ENCODE assay signal across 8 mouse cellular contexts in the genomic region with DNA sequence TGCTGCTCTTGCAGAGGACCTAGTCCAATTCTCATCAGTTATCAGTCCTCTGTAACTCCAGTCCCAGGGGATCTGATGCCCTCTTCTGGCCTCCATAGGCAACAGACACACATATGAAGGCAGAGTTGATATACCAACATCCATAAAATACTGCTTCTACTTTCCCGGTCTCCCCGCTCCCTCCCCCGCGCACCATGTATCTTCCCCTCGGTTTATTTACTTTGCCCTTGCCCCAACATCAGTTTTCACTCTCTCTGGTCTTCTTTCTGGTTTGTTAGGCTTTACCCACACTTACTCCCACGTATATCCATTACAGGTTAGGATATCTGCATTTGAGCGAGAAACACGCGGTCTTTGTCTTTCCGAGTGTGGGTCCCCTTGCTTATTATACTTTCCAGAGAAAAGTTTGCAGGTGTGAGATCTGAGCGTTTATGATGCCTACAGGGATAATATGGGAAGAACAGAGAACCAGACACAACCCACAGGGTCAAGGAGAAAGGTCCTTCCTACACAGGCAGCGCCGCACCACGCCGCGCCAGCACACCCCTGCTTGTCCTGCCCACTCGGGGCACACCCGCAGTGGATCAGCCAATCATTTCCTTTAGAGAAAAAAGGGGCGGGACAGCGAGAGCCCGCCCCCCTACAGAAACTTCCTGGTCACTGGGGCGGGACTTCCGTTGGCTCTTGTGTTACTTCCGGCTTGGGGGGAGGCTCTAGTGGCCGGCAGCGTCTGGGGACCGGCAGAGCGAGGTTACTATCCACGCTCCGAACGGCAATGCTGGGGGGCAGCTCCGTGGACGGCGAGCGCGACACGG. TPM values are rescaled to one million over a fixed set of nuclear protein-coding genes. Genes with fewer than 3 reads are reported as not detected.
A peak's percentile ranks its signal among the peaks of the same experiment; 100 is the strongest.
DNase-seq lines count a peak whose midpoint lies in the region; ATAC-seq and TF ChIP-seq lines count a peak whose summit lies in the region.

A gene (plus strand): TSS at position 673 of the 815 bp plus-strand sequence.

- no peak within 1 kb of the TSS for H3K27ac ChIP-seq in ES-Bruce4 (ENCODE audit: insufficient read depth, low read length)
- H3K27ac ChIP-seq in forebrain, embryonic 13.5 days: peak within 1 kb of the TSS; percentile 72
- peak within 1 kb of the TSS; percentile 97 for H3K27ac ChIP-seq in liver, postnatal 0 days (ENCODE audit: low read depth)
- peak within 1 kb of the TSS; percentile 71 for H3K27ac ChIP-seq in neural tube, embryonic 14.5 days (ENCODE audit: low read depth, low read length)

- H3K9ac ChIP-seq in ES-Bruce4 (ENCODE audit: low read depth, poor library complexity, severe bottlenecking): peak within 1 kb of the TSS; percentile 73
- H3K9ac ChIP-seq in forebrain, embryonic 13.5 days: peak within 1 kb of the TSS; percentile 84
- peak within 1 kb of the TSS; percentile 96 for H3K9ac ChIP-seq in liver, postnatal 0 days (replicated peaks)
- peak within 1 kb of the TSS; percentile 64 for H3K9ac ChIP-seq in neural tube, embryonic 14.5 days (replicated peaks; ENCODE audit: low read depth, low read length)

- peak; percentile 75 for TF ChIP-seq POLR2A in ES-Bruce4 (IDR thresholded peaks at IDR 0.05; ENCODE audit: insufficient read depth, low read length)

- H3K27me3 ChIP-seq in ES-Bruce4 (ENCODE audit: control insufficient read depth, insufficient read depth, low read length, poor library complexity, severe bottlenecking): no peaks in the 10 kb centered on the region
- H3K27me3 ChIP-seq in forebrain, embryonic 13.5 days: no peaks in the 10 kb centered on the region
- no peaks in the 10 kb centered on the region for H3K27me3 ChIP-seq in liver, postnatal 0 days (ENCODE audit: insufficient read depth, low read length)
- no peaks in the 10 kb centered on the region for H3K27me3 ChIP-seq in neural tube, embryonic 14.5 days (ENCODE audit: control insufficient read depth, insufficient read depth, low read length)

- intact Hi-C loops in heart, postnatal 10 days (cut with DNase I): no loop called here

- no peaks in the 10 kb centered on the region for H3K9me3 ChIP-seq in ES-Bruce4 (replicated peaks; ENCODE audit: control insufficient read depth, insufficient read depth, low read length, poor library complexity, severe bottlenecking)
- no peaks in the 10 kb centered on the region for H3K9me3 ChIP-seq in forebrain, embryonic 13.5 days (replicated peaks)
- no peaks in the 10 kb centered on the region for H3K9me3 ChIP-seq in liver, postnatal 0 days (ENCODE audit: low read length)
- no peaks in the 10 kb centered on the region for H3K9me3 ChIP-seq in neural tube, embryonic 14.5 days (ENCODE audit: control insufficient read depth, low read length)

- WGBS in forebrain, embryonic 13.5 days: under 1% methylated on average over 37 of the region's 37 CpGs
- WGBS in large intestine, adult 2 months: under 1% methylated on average over 37 of the region's 37 CpGs
- WGBS in liver, postnatal 0 days (ENCODE audit: insufficient replicate concordance): 0% methylated on average over 37 of the region's 37 CpGs
- under 1% methylated on average over 37 of the region's 37 CpGs for WGBS in neural tube, embryonic 14.5 days

- DNase-seq in heart, postnatal 10 days: peak; percentile 93 to 95
- peak; percentile 75 for DNase-seq in large intestine, adult 2 months (ENCODE audit: low read depth, low spot score)
- DNase-seq in liver, postnatal 0 days: peak; percentile 96
- peak; percentile 92 for DNase-seq in testis, postnatal 10 days (ENCODE audit: low spot score)

- peak within 1 kb of the TSS; percentile 70 for H3K4me2 ChIP-seq in forebrain, embryonic 13.5 days
- peak within 1 kb of the TSS; percentile 88 for H3K4me2 ChIP-seq in liver, postnatal 0 days (ENCODE audit: low read depth, low read length)
- peak within 1 kb of the TSS; percentile 78 for H3K4me2 ChIP-seq in neural tube, embryonic 14.5 days (ENCODE audit: low read depth, low read length)

- no peaks in the 10 kb centered on the region for H3K4me1 ChIP-seq in ES-Bruce4 (ENCODE audit: control insufficient read depth, insufficient read depth, low read length)
- H3K4me1 ChIP-seq in forebrain, embryonic 13.5 days: peaks cover 12% of the 10 kb centered on the region
- H3K4me1 ChIP-seq in liver, postnatal 0 days (ENCODE audit: insufficient read depth): peaks cover 11% of the 10 kb centered on the region
- peaks cover 8% of the 10 kb centered on the region for H3K4me1 ChIP-seq in neural tube, embryonic 14.5 days (ENCODE audit: control insufficient read depth, insufficient read depth, low read length)

- H3K36me3 ChIP-seq in ES-Bruce4 (ENCODE audit: control insufficient read depth, insufficient read depth, low read length, poor library complexity, severe bottlenecking): no peaks in the 10 kb centered on the region
- H3K36me3 ChIP-seq in forebrain, embryonic 13.5 days (ENCODE audit: poor library complexity, severe bottlenecking): no peaks in the 10 kb centered on the region
- H3K36me3 ChIP-seq in liver, postnatal 0 days (replicated peaks; ENCODE audit: insufficient read depth, low read length): 0 out of 2 replicates have a peak, but pooled peaks cover 2% of the 10 kb centered on the region
- no peaks in the 10 kb centered on the region for H3K36me3 ChIP-seq in neural tube, embryonic 14.5 days (ENCODE audit: control insufficient read depth, insufficient read depth, low read length)

- no peak for TF ChIP-seq EP300 in ES-Bruce4 (IDR thresholded peaks at IDR 0.05; ENCODE audit: insufficient read depth, low read depth, low read length)
- peak; percentile 54; the same call in 1 of the 2 replicates for TF ChIP-seq EP300 in liver, postnatal 0 days (IDR thresholded peaks at IDR 0.05; ENCODE audit: low read depth)

- ATAC-seq in cerebellum, adult (ENCODE audit: insufficient number of reproducible peaks, low FRiP score, low TSS enrichment): peak; percentile 99
- ATAC-seq in forebrain, embryonic 13.5 days: peak; percentile 99
- peak; percentile 93 for ATAC-seq in liver, postnatal 0 days
- ATAC-seq in neural tube, embryonic 14.5 days (ENCODE audit: low read depth): peak; percentile 100

- H3K4me3 ChIP-seq in ES-Bruce4 (ENCODE audit: low read depth, low read length): peak within 1 kb of the TSS; percentile 92
- H3K4me3 ChIP-seq in forebrain, embryonic 13.5 days: peak within 1 kb of the TSS; percentile 82
- peak within 1 kb of the TSS; percentile 88 for H3K4me3 ChIP-seq in liver, postnatal 0 days (ENCODE audit: low read depth, low read length)
- H3K4me3 ChIP-seq in neural tube, embryonic 14.5 days (ENCODE audit: low read depth, low read length): peak within 1 kb of the TSS; percentile 73

- TF ChIP-seq CTCF in ES-Bruce4 (IDR thresholded peaks at IDR 0.05; ENCODE audit: low read depth, low read length): peak; percentile 24
- peak; percentile 77 for TF ChIP-seq CTCF in liver, postnatal 0 days (IDR thresholded peaks at IDR 0.05; ENCODE audit: low read depth)

RNA-seq across cellular contexts. Expression of the gene that starts here (rescaled TPM):
- 23.3 and 24.9 TPM in 2 replicates for polyA plus RNA-seq in ES-Bruce4 (2011; ENCODE audit: insufficient read depth, insufficient read length, low read depth, missing spikeins)
- polyA plus RNA-seq in forebrain, embryonic 13.5 days (2015; fragmentation: Nextera tagmentation; extraction: Ambion mirVana): 44.9 and 45.6 TPM in 2 replicates
- 10 to 100 TPM; 19.9 to 21.9 TPM for total RNA-seq in heart, postnatal 10 days (2021)
- 18.7 and 19.8 TPM in 2 replicates for polyA plus RNA-seq in large intestine, adult 2 months (2012; rRNA removed)
- 45.6 and 49.5 TPM in 2 replicates for polyA plus RNA-seq in liver, postnatal 0 days (2015; fragmentation: Nextera tagmentation; extraction: Ambion mirVana)
- polyA plus RNA-seq in neural tube, embryonic 14.5 days (2014; fragmentation: Nextera tagmentation; extraction: Ambion mirVana): 54.9 and 57.9 TPM in 2 replicates
